Mouse (Mus musculus) MEL (cell line): ENCODE measurements at regions not wholly inside any gene's neighbourhood (a gene's known extent, or its start where the extent isn't known, plus 50 kb on each side); places are given as distances from the start of the nearest gene placed in this dataset.
A peak's percentile ranks its signal among the peaks of the same experiment; 100 is the strongest.

Experiments used
- DNase-seq: peaks from one replicate; pipeline ENCODE4 v3.0.0; 2011; ENCODE audit warnings: low read depth, low spot score
- H3K27ac ChIP-seq: 2 replicates; pipeline ENCODE4 v1.5.1; 2012; ENCODE audit warnings: low read depth, mild to moderate bottlenecking, control low read depth, low read length, moderate library complexity; ENCODE audit not compliant: control insufficient read depth
- H3K27me3 ChIP-seq, 2 experiments: fragments of 150-350 bp in 1 of 2; sonication (generic) in 1 of 2; 2 replicates each; pipeline ENCODE4 v1.6.1; 2012; ENCODE audit warnings: low read length in 2 of 2, mild to moderate bottlenecking in 2 of 2, improper control_type of control experiment in 1 of 2, moderate library complexity in 1 of 2; ENCODE audit not compliant: insufficient read depth in 2 of 2, control insufficient read depth in 1 of 2
- H3K36me3 ChIP-seq, 2 experiments: 2 replicates each; pipeline ENCODE4 v1.6.1; 2012 to 2014; ENCODE audit warnings: low read length in 2 of 2, improper control_type of control experiment in 1 of 2, inconsistent platforms in 1 of 2, mild to moderate bottlenecking in 1 of 2; ENCODE audit not compliant: insufficient read depth in 2 of 2, control insufficient read depth in 1 of 2
- H3K4me1 ChIP-seq, 2 experiments: fragments of 150-350 bp in 1 of 2; sonication (generic) in 1 of 2; 2 replicates each; pipeline ENCODE4 v1.6.1; 2012; ENCODE audit warnings: low read length in 2 of 2, improper control_type of control experiment in 1 of 2, mild to moderate bottlenecking in 1 of 2; ENCODE audit not compliant: insufficient read depth in 2 of 2, control insufficient read depth in 1 of 2
- H3K4me3 ChIP-seq, 2 experiments: fragments of 150-350 bp in 1 of 2; sonication (generic) in 1 of 2; 2 replicates each; pipeline ENCODE4 v1.5.1; 2012; ENCODE audit warnings: low read depth in 2 of 2, low read length in 2 of 2, mild to moderate bottlenecking in 2 of 2, moderate library complexity in 2 of 2, control low read depth in 1 of 2, improper control_type of control experiment in 1 of 2; ENCODE audit not compliant: control insufficient read depth in 1 of 2, insufficient read depth in 1 of 2
- H3K79me2 ChIP-seq: 2 replicates; pipeline ENCODE4 v1.6.1; 2012; ENCODE audit warnings: mild to moderate bottlenecking, low read length, moderate library complexity; ENCODE audit not compliant: control insufficient read depth, poor library complexity, insufficient read depth
- H3K9ac ChIP-seq: 2 replicates; pipeline ENCODE4 v1.6.1; 2012; ENCODE audit warnings: low read depth, mild to moderate bottlenecking, control low read depth, low read length, moderate library complexity; ENCODE audit not compliant: control insufficient read depth, poor library complexity, severe bottlenecking
- H3K9me3 ChIP-seq: fragments of 150-350 bp; sonication (generic); replicated peaks from 2 replicates; pipeline ENCODE4 v1.6.1; 2012; ENCODE audit warnings: mild to moderate bottlenecking, low read length, improper control_type of control experiment, moderate library complexity; ENCODE audit not compliant: insufficient read depth
- BHLHE40 ChIP-seq: IDR thresholded peaks from 2 replicates; pipeline ENCODE4 v1.6.1; 2012; ENCODE audit warnings: low read depth, mild to moderate bottlenecking, inconsistent platforms, low read length, improper control_type of control experiment, borderline replicate concordance
- CHD2 ChIP-seq: IDR thresholded peaks from 2 replicates; pipeline ENCODE4 v1.6.1; 2011; ENCODE audit warnings: low read length, improper control_type of control experiment
- CTCF ChIP-seq, 3 experiments: IDR thresholded peaks in 2 of 3; conservative IDR thresholded peaks in 1 of 3; 2 replicates each; pipeline ENCODE4 v1.5.1; 2011 to 2012; ENCODE audit warnings: low read length in 3 of 3, low read depth in 2 of 3, mild to moderate bottlenecking in 2 of 3, improper control_type of control experiment in 1 of 3, inconsistent platforms in 1 of 3, mixed read lengths in 1 of 3, moderate library complexity in 1 of 3; ENCODE audit not compliant: control insufficient read depth in 1 of 3, insufficient read depth in 1 of 3, poor library complexity in 1 of 3, severe bottlenecking in 1 of 3
- ELF1 ChIP-seq: IDR thresholded peaks from 2 replicates; pipeline ENCODE4 v1.6.1; 2014; ENCODE audit warnings: low read depth, mild to moderate bottlenecking, inconsistent platforms, low read length, improper control_type of control experiment, moderate library complexity
- EP300 ChIP-seq, 2 experiments: IDR thresholded peaks; 2 replicates each; pipeline ENCODE4 v1.6.1; 2011; ENCODE audit warnings: improper control_type of control experiment in 2 of 2, low read length in 2 of 2, low read depth in 1 of 2, mild to moderate bottlenecking in 1 of 2
- ETS1 ChIP-seq: IDR thresholded peaks from 2 replicates; pipeline ENCODE4 v1.6.1; 2012; ENCODE audit warnings: low read depth, mild to moderate bottlenecking, inconsistent platforms, low read length, improper control_type of control experiment, moderate library complexity
- GABPA ChIP-seq: IDR thresholded peaks from 2 replicates; pipeline ENCODE4 v1.6.1; 2012; ENCODE audit warnings: low read depth, mild to moderate bottlenecking, inconsistent platforms, low read length, improper control_type of control experiment, moderate library complexity
- GATA1 ChIP-seq: IDR thresholded peaks from 2 replicates; pipeline ENCODE4 v1.6.1; 2011; ENCODE audit warnings: low read depth, low read length, improper control_type of control experiment
- HCFC1 ChIP-seq: IDR thresholded peaks from 2 replicates; pipeline ENCODE4 v1.6.1; 2012; ENCODE audit warnings: low read depth, mild to moderate bottlenecking, inconsistent platforms, low read length, improper control_type of control experiment, moderate library complexity
- JUND ChIP-seq: IDR thresholded peaks from 2 replicates; pipeline ENCODE4 v1.6.1; 2011; ENCODE audit warnings: low read depth, mild to moderate bottlenecking, improper control_type of control experiment, low read length
- KAT2A ChIP-seq: conservative IDR thresholded peaks from 2 replicates; pipeline ENCODE4 v1.6.1; 2012; ENCODE audit warnings: low read depth, low read length, improper control_type of control experiment, inconsistent platforms
- MAFK ChIP-seq: IDR thresholded peaks from 2 replicates; pipeline ENCODE4 v1.6.1; 2011; ENCODE audit warnings: low read depth, mild to moderate bottlenecking, low read length, improper control_type of control experiment, borderline replicate concordance
- MAX ChIP-seq: IDR thresholded peaks from 2 replicates; pipeline ENCODE4 v1.6.1; 2011; ENCODE audit warnings: low read length, improper control_type of control experiment
- MAZ ChIP-seq: IDR thresholded peaks from 2 replicates; pipeline ENCODE4 v1.6.1; 2012; ENCODE audit warnings: low read depth, mild to moderate bottlenecking, inconsistent platforms, low read length, improper control_type of control experiment
- MEF2A ChIP-seq: IDR thresholded peaks from 2 replicates; pipeline ENCODE4 v1.6.1; 2014; ENCODE audit warnings: low read depth, mild to moderate bottlenecking, inconsistent platforms, low read length, improper control_type of control experiment; ENCODE audit not compliant: poor library complexity, insufficient replicate concordance, severe bottlenecking; ENCODE audit errors: extremely low read depth
- MXI1 ChIP-seq: IDR thresholded peaks from 2 replicates; pipeline ENCODE4 v1.6.1; 2011; ENCODE audit warnings: mild to moderate bottlenecking, low read depth, low read length, improper control_type of control experiment
- MYB ChIP-seq: IDR thresholded peaks from 2 replicates; pipeline ENCODE4 v1.6.1; 2011; ENCODE audit warnings: mild to moderate bottlenecking, low read depth, low read length, improper control_type of control experiment
- MYC ChIP-seq: IDR thresholded peaks from 2 replicates; pipeline ENCODE4 v1.6.1; 2011; ENCODE audit warnings: low read depth, mild to moderate bottlenecking, low read length, improper control_type of control experiment, moderate library complexity
- NRF1 ChIP-seq: IDR thresholded peaks from 2 replicates; pipeline ENCODE4 v1.6.1; 2014; ENCODE audit warnings: low read depth, mild to moderate bottlenecking, inconsistent platforms, low read length, improper control_type of control experiment, moderate library complexity; ENCODE audit not compliant: poor library complexity, insufficient read depth, severe bottlenecking
- POLR2AphosphoS5 ChIP-seq: IDR thresholded peaks from 2 replicates; pipeline ENCODE4 v1.6.1; 2012; ENCODE audit warnings: low read depth, borderline replicate concordance, mild to moderate bottlenecking, inconsistent platforms, low read length, moderate library complexity, mixed read lengths
- RAD21 ChIP-seq: IDR thresholded peaks from 2 replicates; pipeline ENCODE4 v1.6.1; 2011; ENCODE audit warnings: mild to moderate bottlenecking, low read depth, low read length, improper control_type of control experiment
- SIN3A ChIP-seq: IDR thresholded peaks from 2 replicates; pipeline ENCODE4 v1.6.1; 2012; ENCODE audit warnings: low read length, improper control_type of control experiment, inconsistent platforms
- SMC3 ChIP-seq: IDR thresholded peaks from 2 replicates; pipeline ENCODE4 v1.6.1; 2011; ENCODE audit warnings: low read depth, low read length, improper control_type of control experiment
- TAL1 ChIP-seq: IDR thresholded peaks from 2 replicates; pipeline ENCODE4 v1.6.1; 2012; ENCODE audit warnings: mild to moderate bottlenecking, inconsistent platforms, low read length, moderate library complexity, mixed read lengths
- TBP ChIP-seq: IDR thresholded peaks from 2 replicates; pipeline ENCODE4 v1.8.0; 2011; ENCODE audit warnings: low read depth, low read length, improper control_type of control experiment
- TCF12 ChIP-seq: IDR thresholded peaks from 2 replicates; pipeline ENCODE4 v1.6.1; 2014; ENCODE audit warnings: low read depth, mild to moderate bottlenecking, inconsistent platforms, low read length, improper control_type of control experiment, moderate library complexity
- UBTF ChIP-seq: IDR thresholded peaks from 2 replicates; pipeline ENCODE4 v1.6.1; 2012; ENCODE audit warnings: low read depth, mild to moderate bottlenecking, inconsistent platforms, low read length, improper control_type of control experiment, moderate library complexity, borderline replicate concordance; ENCODE audit not compliant: insufficient read depth
- USF1 ChIP-seq: IDR thresholded peaks from 2 replicates; pipeline ENCODE4 v1.6.1; 2014; ENCODE audit warnings: low read depth, mild to moderate bottlenecking, inconsistent platforms, low read length, improper control_type of control experiment, moderate library complexity
- USF2 ChIP-seq, 2 experiments: IDR thresholded peaks; 2 replicates each; pipeline ENCODE4 v1.6.1; 2011 to 2012; ENCODE audit warnings: improper control_type of control experiment in 2 of 2, low read length in 2 of 2, borderline replicate concordance in 1 of 2, inconsistent platforms in 1 of 2, low read depth in 1 of 2, mild to moderate bottlenecking in 1 of 2; ENCODE audit not compliant: insufficient read depth in 1 of 2
- ZC3H11A ChIP-seq: IDR thresholded peaks from 2 replicates; pipeline ENCODE4 v1.6.1; 2012; ENCODE audit warnings: low read depth, mild to moderate bottlenecking, inconsistent platforms, low read length, improper control_type of control experiment
- ZKSCAN1 ChIP-seq: IDR thresholded peaks from 2 replicates; pipeline ENCODE4 v1.6.1; 2012; ENCODE audit warnings: low read depth, mild to moderate bottlenecking, inconsistent platforms, low read length, improper control_type of control experiment, moderate library complexity
- ZMIZ1 ChIP-seq: IDR thresholded peaks from 2 replicates; pipeline ENCODE4 v1.6.1; 2012; ENCODE audit warnings: low read depth, mild to moderate bottlenecking, inconsistent platforms, low read length, improper control_type of control experiment, moderate library complexity

DNA sequence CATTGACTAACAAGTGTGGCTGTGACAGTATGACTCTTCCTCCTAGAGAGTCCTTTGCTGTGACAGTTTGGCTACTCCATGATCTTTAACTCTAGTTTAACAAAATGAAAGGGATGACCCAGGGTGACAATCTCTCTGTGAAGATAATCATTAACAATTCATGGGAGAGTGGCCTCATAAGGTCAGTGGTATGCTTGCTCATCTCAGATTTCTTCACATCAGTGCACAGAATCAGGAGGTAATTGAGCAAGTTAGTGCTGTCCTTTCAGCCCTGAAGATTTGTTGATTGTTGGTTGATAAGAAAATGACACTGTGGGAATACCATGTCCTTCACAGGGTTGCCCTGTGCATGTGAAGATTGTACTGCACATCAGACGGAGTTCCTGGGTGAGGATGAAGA lies 1005.6 kb downstream of the Lrfn5 start:
- Histone ChIP-seq H3K9ac (no peak overlapping the region), H3K4me1 (no peaks in the 10 kb centered on the region; a peak in 1 of 4 replicates), H3K79me2 (no peaks in the 10 kb centered on the region), H3K27me3 (no peaks in the 10 kb centered on the region), H3K4me3 (no peak overlapping the region), H3K9me3 (no peaks in the 10 kb centered on the region), H3K36me3 (no peaks in the 10 kb centered on the region), H3K27ac (no peak overlapping the region)
- DNase-seq: no peak
- TF ChIP-seq ZKSCAN1 (no peak), GABPA (no peak)

- no peak overlapping the region for H3K4me3 ChIP-seq
- H3K27me3 ChIP-seq: no peaks in the 10 kb centered on the region
- no peaks in the 10 kb centered on the region for H3K79me2 ChIP-seq
- no peak overlapping the region for H3K9ac ChIP-seq
- H3K27ac ChIP-seq: no peak overlapping the region
- H3K36me3 ChIP-seq: peaks cover 0 to 8% of the 10 kb centered on the region in 2 experiments; a peak in 2 of 4 replicates
- H3K4me1 ChIP-seq: peaks cover 0 to 23% of the 10 kb centered on the region in 2 experiments; a peak in 3 of 4 replicates
- DNase-seq: peak; percentile 35
- no peaks in the 10 kb centered on the region for H3K9me3 ChIP-seq
- TF ChIP-seq ZC3H11A (no peak), ZMIZ1 (no peak), SMC3 (no peak), UBTF (no peak), EP300 (IDR thresholded peaks at IDR 0.05; ENCODE audit: low read depth in 1 of 2, low read length in 2 of 2) (peak; percentile 56 to 61; a peak in 2 of 4 replicates), MYC (no peak), TCF12 (peak; percentile 55; the same call in 1 of the 2 replicates), ETS1 (peak; percentile 32; the same call in 1 of the 2 replicates), CHD2 (no peak), MAX (no peak), SIN3A (no peak), MEF2A (no peak), MXI1 (no peak), USF2 (IDR thresholded peaks at IDR 0.05; ENCODE audit: borderline replicate concordance in 1 of 2, insufficient read depth in 1 of 2, low read depth in 1 of 2, low read length in 2 of 2) (no peak), RAD21 (no peak), BHLHE40 (no peak), ZKSCAN1 (no peak), TBP (no peak), JUND (no peak), KAT2A (no peak), NRF1 (no peak), HCFC1 (no peak), MYB (no peak), GATA1 (peak; percentile 54), TAL1 (no peak), MAFK (no peak), POLR2AphosphoS5 (no peak), ELF1 (no peak), USF1 (no peak), MAZ (no peak), CTCF (IDR thresholded peaks at IDR 0.05 in 2 of 3, conservative IDR thresholded peaks at IDR 0.05 in 1 of 3; ENCODE audit: control insufficient read depth in 1 of 3, insufficient read depth in 1 of 3, low read depth in 2 of 3, low read length in 3 of 3, poor library complexity in 1 of 3, severe bottlenecking in 1 of 3) (no peak)
Measured at GRCm38 (mm10) chr12:62552384-62552783, 1029.4 kb downstream of the Lrfn5 start.
